Mouse (Mus musculus) frontal cortex, postnatal 10 days (tissue): ENCODE data around the gene Pde8a.

Source experiments
- DNase-seq, 2 experiments: peaks; one replicate each; pipeline ENCODE4 v3.0.0; 2022; ENCODE audit warnings: low spot score in 2 of 2, mixed read lengths in 1 of 2

Gene Pde8a

GRCm38 (mm10) chr7:81272908-81273307, 59.5 kb downstream of the Pde8a start:
- no peak for DNase-seq

- DNase-seq, result no peak
Observed at GRCm38 (mm10) chr7:81278966-81279365, 65.6 kb downstream of the Pde8a start.

- DNase-seq, result no peak
Observed at GRCm38 (mm10) chr7:81281240-81281639, 67.8 kb downstream of the Pde8a start.

GRCm38 (mm10) chr7:81286456-81286855, 73.1 kb downstream of the Pde8a start:
- DNase-seq, result no peak

GRCm38 (mm10) chr7:81286946-81287345, 73.5 kb downstream of the Pde8a start:
- no peak for DNase-seq

GRCm38 (mm10) chr7:81295169-81295568, 81.8 kb downstream of the Pde8a start:
- DNase-seq, result no peak

- DNase-seq, result no peak
Observed at GRCm38 (mm10) chr7:81298206-81298605, 84.8 kb downstream of the Pde8a start.

- DNase-seq, result no peak
Observed at GRCm38 (mm10) chr7:81301323-81301722, 87.9 kb downstream of the Pde8a start.

GRCm38 (mm10) chr7:81303682-81304081, 90.3 kb downstream of the Pde8a start:
- no peak for DNase-seq

- DNase-seq, result no peak
Observed at GRCm38 (mm10) chr7:81304100-81304499, 90.7 kb downstream of the Pde8a start.

GRCm38 (mm10) chr7:81304675-81305074, 91.3 kb downstream of the Pde8a start:
- no peak for DNase-seq

- DNase-seq, result no peak
Observed at GRCm38 (mm10) chr7:81307735-81308134, 94.3 kb downstream of the Pde8a start.

GRCm38 (mm10) chr7:81309247-81309646, 95.9 kb downstream of the Pde8a start:
- no peak for DNase-seq

GRCm38 (mm10) chr7:81311130-81311529, 97.7 kb downstream of the Pde8a start:
- no peak for DNase-seq

GRCm38 (mm10) chr7:81311581-81311980, 98.2 kb downstream of the Pde8a start:
- DNase-seq, result no peak

GRCm38 (mm10) chr7:81315583-81315982, 102.2 kb downstream of the Pde8a start:
- no peak for DNase-seq

- no peak for DNase-seq
Observed at GRCm38 (mm10) chr7:81319749-81320148, 106.4 kb downstream of the Pde8a start.

GRCm38 (mm10) chr7:81321776-81322175, 108.4 kb downstream of the Pde8a start:
- DNase-seq, result no peak

GRCm38 (mm10) chr7:81326043-81326442, 112.6 kb downstream of the Pde8a start:
- no peak for DNase-seq

GRCm38 (mm10) chr7:81326859-81327258, 113.5 kb downstream of the Pde8a start:
- DNase-seq, result no peak

GRCm38 (mm10) chr7:81327661-81328060, 114.3 kb downstream of the Pde8a start:
- DNase-seq, result no peak

GRCm38 (mm10) chr7:81330767-81331166, 117.4 kb downstream of the Pde8a start:
- no peak for DNase-seq

GRCm38 (mm10) chr7:81331851-81332250, 118.5 kb downstream of the Pde8a start:
- no peak for DNase-seq

- DNase-seq, result no peak
Observed at GRCm38 (mm10) chr7:81335705-81336431, 122.5 kb downstream of the Pde8a start.
